Mouse (Mus musculus) B cell, adult 2 months (primary cell): ENCODE results near the gene Acot2.
"Not testable (repeated sequence)": the region's sequence is repeated elsewhere in the genome, so short reads cannot be mapped to it uniquely, and the experiment has no call there.

Experiments
- DNase-seq, 2 experiments: peaks; one replicate each; pipeline ENCODE4 v3.0.0; 2022

Acot2 gene

DNA sequence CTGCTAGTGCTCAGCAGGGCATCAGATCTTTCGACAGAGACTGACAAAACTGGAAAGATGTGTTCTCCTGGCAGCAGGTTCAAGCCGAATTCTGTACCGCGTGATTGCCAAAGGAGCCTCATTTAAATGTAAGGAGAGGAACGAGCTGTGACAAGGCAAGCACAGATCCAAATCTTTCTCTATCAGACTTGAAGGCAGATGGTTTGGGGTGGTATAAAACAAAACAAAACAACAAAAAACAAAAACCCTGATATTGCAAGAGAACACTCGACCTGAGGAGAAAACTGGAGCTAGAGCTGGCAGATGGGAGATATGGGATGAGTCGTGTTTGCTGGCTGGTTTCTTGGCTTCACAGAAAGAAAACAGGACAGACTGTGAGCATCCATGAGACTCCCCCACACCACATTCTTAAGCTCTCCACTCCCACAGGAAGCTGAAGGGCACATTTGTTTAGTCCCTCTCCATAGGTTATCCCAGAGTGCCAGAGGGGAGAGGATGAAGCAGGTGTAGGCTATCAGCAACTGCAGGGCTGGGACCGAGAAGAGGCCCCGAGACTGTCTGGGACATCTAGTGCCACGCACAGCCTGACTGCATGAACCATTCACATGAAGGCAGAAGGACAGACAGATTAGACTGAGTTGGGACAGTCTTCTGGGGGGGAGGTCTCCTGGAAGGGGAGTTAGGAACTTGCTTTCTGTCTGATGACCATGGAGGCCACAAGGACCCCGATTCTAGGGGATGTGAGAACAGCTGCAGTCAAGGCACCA lies 10.9 kb downstream of the Acot2 start:
- no peak for DNase-seq

DNA sequence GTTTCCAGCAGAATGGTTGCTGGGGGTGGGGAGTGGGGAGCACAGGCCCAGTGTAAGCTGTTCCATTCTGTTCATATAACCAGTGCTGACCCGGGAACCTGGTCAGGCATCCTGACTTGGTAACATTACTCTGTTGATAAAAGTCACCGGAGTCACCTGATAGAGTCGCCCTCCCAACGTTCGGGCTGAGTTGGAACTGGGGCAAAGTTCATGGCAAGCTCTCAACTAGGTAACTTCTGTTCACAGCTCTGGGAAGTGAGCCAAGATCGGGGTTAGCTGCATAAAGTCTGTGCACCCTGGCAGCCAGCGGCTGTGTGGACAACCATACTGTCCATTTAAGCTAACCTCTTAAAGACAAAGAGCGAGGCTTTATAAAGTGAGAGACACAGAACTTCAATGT lies 11.6 kb downstream of the Acot2 start:
- DNase-seq = not testable (repeated sequence)

DNA sequence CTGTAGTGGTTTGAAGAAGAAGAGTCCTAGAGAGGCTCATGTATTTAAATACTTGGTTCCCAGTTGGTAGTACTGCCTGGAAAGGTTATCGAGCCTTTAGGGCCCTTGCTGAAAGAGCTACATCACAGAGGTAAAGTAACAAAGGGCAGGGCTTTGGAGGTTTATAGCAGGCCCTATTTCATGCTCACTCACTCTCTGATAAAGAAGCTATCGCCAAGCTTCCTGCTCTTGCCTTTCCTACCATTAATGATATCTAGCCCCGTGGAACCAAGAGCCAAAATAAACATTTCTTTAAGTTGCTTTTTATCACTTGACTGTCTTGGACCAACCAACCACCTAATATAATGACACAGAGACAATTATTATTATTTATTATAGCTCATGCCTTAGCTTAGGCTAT lies 12.8 kb downstream of the Acot2 start:
- no peak for DNase-seq

DNA sequence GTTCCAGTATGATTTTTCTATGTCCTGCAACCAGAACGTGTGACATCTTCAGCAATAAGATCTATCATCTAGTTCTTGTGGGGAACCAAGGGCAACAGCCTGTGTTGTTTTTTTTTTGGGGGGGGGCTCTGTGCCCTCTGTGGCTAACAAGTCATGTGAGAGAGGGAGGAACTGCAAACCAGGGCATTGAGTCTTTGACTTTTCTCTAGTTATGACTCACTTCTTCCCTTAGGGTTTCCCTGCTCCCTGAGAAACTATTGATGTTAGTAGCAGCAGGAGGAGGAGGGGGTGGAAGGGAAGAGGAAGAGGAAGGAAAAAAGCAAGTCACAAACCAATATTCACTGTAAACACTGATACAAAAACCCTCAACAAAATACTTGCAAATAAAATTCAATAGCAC lies 16.2 kb downstream of the Acot2 start:
- DNase-seq = no peak

DNA sequence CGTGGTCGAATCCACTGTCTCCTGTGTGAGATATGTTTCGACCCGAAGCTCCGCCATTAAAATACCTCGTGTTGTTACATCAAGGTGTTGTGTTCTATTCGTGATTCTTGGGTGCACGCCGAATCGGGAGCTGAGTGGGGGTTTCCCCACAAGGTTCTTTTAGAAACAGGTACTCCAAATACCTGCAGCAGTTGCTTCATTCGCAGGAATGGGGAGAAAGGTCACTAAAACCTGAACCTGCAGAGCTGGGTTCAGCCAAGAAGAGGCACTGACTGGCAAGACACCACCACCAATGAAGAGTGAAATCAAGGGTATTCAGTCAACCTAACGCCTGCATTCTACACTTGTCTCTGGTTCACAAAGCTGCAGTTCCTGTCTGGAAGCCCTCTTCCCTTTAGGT lies 20.6 kb downstream of the Acot2 start:
- DNase-seq = no peak

DNA sequence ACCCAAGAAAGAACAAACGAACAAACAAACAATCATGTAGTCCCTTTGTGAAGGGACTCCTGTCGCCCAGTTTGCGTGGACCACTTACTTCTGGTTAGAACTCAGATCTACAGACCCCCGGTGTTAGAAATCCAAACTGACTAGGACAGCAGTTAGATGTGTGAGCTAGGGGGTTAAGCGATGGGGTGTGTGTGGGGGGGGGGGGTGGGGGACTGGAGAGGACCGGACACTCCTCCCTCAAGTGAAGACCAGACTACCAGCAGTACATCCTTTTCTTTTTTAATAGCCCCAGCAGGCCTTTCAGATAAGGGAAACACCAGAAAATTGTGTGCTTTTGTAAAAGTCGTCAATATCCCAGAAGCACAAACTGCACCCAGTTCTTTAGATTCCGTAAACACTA lies 21.1 kb downstream of the Acot2 start:
- DNase-seq = no peak

DNA sequence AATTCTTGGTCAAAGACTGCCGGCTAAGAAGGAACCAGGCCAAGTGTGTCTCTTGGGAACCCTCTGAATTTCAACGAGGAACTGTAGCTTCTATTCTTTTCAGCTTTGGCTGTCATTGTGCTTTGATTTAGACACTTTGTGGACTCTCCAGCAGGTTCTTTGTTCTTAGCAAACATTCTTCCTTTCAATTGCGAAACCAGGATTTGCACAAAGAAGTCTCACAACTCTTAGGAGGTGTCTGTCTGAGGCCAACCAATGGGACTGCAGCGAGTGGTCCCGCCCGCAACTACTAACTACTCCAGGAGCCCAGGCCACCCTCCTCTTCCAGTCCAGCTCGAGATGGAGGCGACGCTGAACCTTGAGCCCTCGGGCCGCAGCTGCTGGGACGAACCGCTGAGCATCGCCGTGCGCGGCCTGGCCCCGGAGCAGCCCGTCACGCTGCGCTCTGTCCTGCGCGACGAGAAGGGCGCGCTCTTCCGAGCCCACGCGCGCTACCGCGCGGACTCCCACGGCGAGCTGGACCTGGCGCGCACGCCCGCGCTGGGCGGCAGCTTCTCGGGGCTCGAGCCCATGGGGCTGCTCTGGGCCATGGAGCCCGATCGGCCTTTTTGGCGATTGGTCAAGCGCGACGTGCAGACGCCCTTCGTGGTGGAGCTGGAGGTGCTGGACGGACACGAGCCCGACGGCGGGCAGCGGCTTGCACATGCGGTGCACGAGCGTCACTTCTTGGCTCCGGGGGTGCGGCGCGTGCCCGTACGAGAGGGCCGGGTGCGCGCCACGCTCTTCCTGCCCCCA lies 21.7 kb downstream of the Acot2 start, which contains the start of gene Acot1:
Gene Acot1 (plus strand): TSS at position 320 of the 795 bp plus-strand sequence.
- peak; percentile 39 to 52 for DNase-seq

DNA sequence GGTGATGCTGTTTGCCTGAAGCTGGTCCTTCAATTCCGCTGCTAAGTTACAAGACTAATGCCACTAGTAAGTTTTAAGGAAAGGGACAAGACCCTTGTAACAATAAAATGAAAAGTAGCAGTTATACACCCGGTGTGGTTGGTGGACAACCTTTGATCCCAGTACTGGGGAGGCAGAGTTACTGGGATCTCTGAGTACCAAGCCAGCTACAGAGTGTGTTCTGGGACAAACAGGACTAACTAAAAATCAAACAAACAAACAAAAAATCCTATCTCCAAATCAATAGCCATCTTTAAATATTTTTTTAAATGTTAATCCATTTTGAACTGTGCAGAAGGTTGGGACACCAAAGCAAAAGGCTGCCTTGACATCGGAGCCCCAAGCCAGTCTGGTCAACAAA lies 22.5 kb downstream of the Acot2 start:
- no peak for DNase-seq

DNA sequence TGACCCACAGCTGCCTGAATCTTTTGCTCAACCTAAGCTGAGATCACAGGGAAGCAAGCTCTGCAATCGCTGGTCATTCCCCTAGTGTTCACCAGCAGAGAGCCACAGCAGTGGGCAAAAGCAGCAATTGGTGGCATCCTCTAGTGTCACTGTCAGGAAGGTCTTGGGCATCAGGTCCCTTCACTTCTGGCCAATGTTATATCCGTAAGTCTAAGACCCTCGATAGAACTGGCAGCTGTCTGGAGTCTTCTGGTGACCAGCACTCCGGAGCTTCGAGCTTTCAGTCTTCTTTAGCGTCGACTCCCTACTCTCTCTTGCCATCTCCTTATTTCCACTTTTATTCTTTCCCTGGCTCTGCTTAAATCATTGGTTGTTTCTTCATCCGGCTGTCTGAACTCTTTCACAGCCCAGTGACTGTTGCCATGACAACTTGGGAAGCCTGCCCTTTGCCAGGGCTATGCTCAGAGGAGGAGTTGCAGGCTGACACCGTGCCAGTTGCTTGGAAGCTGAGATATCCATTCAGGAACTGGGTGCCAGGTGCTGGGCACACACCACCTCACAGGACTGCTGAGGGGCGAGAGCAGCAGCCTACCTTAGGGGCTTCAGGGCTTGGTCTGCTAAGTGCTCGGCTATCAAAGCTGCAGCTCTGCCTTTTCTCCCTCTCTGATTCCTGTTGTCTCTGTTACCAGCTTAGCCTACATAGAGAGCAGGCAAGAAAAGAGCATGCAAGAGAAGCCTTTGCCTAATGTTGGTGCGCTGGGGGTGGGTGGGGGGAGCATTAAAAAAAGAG lies 23.8 kb downstream of the Acot2 start:
- no peak for DNase-seq

DNA sequence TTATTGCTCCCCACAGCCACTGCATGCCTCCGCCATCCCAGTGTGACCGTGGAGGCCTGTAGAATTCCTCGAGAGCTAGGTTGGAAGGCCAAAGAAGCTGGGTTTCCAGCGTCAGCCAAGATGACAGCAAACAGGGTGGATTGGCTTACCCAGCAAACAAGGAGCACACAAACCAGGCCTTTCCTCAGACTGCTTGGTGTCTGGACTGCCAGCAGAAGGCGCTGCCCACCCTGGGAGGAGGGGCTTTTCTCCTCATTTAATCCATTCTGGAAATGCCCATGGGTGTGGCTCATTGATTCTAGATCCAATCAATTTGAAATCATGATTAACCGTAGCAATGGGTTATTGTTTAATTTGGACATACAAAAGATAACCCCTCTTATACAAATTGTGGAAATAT lies 25.5 kb downstream of the Acot2 start:
- no peak for DNase-seq

DNA sequence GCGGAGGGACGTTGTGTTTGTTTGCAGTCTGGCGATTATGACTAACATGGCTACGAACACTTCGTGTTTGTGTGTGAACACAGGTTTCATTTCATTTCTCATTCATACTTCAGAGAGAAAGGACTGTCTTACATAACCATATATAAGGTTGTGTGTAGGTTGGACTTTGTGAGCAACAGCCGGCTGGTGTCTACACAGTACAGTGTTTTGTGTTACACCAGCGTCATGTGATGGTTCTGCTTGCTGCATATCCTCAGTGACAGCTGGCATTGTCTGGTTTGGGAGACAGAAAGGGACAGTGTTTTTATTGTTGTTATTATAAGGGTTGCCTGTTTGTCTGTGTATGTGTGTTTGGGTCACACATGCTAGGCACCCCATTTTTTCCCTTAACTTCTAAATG lies 26.0 kb downstream of the Acot2 start:
- no peak for DNase-seq

DNA sequence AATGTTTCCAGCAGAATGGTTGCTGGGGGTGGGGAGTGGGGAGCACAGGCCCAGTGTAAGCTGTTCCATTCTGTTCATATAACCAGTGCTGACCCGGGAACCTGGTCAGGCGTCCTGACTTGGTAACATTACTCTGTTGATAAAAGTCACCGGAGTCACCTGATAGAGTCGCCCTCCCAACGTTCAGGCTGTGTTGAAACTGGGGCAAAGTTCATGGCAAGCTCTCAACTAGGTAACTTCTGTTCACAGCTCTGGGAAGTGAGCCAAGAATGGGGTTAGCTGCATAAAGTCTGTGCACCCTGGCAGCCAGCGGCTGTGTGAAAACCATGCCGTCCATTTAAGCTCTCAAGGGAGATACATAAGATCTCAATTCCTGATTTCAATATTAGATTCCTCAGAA lies 32.9 kb downstream of the Acot2 start:
- peak in 1 of 2 experiments; percentile 13 for DNase-seq

DNA sequence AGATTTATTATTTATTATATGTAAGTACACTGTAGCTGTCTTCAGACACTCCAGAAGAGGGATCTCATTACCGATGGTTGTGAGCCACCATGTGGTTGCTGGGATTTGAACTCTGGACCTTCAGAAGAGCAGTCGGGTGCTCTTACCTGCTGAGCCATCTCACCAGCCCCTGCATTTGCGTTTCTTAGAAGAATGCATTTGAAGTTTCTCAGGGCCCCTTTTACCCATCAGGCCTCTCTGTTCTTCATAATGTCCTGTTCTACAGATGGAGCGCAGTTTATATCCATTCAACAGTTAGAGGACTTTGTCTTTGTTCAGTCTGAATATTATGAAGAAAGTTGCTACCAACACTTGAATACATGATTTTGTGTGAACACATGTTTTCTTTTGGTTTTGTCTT lies 34.6 kb downstream of the Acot2 start:
- DNase-seq = not testable (repeated sequence)

DNA sequence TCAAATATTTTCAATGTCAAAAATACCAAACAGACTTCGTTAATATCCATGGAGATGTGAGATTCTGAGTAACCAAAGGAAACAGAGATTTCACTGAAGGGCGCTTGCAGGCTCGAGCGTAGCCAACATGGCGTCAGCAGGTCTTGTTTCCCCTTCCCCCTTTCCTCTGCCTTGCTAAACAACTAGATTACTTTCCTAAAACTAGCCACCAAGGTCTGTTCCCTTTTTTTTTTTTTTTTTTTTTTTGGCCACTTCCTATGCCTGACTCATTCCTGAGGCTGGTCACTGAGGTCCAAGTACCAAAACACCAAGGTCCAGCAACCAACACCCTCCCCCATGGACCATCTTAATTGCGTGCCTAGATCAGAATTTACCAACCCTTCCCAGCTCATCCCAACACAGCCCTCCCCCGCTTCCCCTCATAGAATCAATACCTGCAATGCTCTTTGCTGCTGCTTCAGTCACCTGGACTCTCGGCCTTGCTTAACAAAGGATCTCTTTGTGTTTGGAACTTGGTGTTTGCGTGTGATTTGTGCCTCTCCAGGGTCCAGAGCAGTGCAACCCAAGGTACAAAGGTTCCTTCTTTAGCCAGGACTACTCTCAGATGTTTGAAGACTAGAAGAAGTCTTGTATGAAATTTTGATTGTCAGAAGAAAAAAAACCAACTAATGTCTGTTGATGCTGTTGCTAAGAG lies 35.5 kb downstream of the Acot2 start:
- no peak for DNase-seq

DNA sequence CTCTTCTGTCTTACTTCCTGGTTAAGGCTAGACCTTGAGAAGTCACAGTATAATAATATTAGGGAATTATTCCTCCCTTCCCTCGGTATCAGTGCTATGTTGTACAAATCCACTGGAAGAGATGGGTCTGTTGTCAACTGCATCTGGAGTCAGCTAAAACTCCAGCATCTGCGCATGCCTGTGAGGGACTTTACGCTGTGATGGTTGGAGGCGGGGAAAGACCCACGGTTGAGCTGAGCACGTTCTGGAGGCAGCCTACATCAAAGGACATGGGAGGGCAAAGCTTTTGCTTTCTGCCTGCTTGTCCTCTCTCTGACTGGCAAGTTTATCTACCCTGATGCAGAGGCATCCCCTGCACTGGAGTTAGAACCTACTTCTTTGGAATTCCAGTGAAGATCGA lies 38.2 kb downstream of the Acot2 start:
- no peak for DNase-seq

DNA sequence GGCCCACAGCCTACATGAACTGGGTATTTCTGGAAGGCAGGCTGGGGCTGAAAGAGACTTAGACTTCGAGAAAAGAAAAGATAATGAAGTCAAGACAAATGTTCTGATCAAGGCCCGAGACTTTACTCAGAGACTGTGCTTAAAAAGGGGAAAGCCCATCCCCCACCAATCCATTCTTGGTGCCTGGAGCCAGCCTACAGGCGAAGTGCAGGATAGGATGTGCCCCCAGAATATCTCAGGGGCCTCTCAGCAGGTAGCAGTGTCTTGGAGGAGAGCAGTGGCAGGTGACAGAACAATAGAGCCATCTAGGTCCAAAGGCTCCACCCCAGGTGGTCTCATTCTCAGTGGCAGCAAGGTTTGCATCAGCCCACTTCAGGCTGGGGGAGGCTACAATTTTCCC lies 40.7 kb downstream of the Acot2 start:
- not testable (repeated sequence) for DNase-seq

DNA sequence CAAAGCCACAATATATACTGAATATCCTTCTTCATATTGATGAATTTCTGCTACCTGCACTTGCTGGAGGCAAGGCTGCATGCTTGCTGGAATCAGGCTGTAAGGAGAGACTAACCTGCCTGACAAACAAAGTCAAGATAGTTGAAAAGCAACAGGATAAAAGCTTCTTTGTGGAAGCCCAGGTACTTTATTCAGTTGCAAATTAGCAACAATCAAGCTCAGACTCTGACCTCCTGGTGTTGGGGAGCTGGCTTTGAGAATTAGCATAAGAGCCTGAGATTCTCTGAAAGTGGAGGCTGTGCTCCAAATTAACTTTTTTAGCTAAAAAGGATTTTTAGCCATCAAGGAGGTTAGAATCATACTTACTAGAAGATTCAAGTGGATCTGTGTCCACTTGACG lies 41.4 kb downstream of the Acot2 start:
- not testable (repeated sequence) for DNase-seq

DNA sequence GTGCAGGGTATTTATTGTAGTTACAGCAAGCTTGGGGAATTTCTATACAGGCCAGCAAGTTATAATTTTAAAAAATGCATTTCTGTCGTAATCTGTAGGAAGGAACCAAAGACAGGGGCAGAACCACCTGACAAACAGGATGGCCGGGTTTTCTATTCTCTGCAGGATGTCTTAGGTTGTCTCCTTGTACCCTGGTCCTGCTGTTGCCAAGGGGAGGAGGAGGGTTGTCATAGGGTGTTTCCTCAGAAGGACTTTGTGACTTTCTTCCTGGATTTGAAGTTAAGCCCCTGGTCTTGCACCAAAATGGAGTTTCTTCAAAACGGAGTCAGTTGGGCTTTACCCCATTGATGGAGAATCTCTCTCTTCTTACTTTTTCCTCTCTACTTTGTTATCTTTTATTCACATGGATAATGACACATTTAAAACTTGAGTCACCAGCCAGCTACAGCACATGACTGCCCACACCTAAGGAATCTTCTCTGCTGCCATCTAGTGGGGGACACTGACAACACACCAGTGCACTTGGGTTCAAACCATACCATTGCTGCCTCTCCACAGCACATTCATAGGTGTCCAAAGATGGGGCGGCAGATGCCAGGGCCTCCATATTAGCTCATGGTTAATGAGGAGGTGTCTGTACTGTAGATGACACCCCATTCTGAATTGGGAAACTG lies 43.1 kb downstream of the Acot2 start:
- DNase-seq = peak; percentile 83 to 84

DNA sequence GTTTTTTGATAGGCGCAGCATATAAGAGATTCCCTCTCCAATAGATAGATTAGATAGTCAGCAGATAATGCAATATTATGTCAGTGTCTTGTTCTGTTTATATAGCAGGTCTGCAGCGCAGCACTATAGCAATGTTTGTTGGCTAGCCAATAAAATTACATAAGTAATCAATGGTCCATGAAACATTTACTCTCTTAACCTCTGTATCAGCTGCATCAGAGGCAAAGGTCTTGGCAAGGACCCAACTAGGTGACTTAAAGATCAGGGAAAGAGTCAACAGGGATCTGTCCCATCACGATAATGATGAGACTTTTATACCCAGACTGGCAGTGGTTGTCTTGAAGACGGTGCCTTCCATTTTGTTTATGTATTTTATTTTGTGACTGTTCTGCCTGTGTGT lies 45.2 kb downstream of the Acot2 start:
- DNase-seq = no peak

DNA sequence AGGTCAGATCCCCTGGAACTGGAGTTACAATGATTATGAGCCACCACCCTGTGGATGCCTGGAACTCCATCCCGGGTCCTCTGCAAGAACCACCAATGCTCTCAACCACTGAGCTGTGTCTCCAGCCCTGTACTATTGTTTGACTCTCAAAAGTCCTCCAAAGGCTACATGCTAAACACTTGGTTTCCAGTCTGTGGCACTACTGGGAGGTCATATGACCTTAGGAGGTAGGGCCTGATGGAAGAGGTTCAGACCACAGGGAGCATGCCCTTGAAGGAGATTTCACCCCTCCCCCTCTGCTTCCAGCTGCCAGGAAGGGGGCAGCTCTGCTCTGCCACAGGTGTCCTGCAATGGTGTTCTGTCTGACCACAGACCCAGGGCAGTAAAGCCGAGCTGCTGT lies 45.6 kb downstream of the Acot2 start:
- DNase-seq = not testable (repeated sequence)

DNA sequence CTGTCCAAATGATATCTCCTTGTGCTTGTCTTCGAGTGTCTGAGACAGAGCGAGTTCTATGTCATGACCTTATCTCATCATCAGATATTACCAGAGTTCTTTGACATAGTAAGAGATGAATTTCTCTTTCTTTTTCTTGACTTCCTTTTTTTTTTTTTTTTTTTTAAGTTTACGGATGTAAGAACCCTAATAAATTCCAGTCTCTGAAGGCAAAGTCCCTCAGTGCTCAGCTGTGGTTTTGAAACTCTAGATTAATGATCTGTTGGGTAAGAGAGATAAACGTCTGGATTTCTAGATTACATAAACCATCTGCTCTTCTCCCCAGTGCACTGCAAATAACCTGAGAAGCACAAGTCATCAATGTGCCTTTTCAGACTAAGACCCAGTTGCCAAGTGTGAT lies 46.4 kb downstream of the Acot2 start:
- DNase-seq = no peak

DNA sequence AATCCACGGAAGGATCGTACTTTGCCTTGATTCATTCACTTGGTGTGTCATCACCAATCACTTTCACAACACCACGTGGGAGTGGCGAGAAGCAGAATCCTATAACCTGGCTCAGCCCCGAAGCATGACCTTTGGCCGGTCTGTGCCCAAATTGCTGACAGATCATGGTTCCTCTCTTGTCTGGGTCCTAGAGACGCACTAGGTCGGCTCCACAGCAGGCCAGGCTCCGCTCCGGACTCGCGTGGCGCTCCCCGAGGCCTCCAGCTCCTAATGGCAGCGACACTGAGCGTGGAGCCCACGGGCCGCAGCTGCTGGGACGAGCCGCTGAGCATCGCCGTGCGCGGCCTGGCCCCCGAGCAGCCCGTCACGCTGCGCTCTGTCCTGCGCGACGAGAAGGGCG lies 50.6 kb downstream of the Acot2 start, which contains the start of gene Acot4:
Gene Acot4 (plus strand): TSS at position 139 of the 400 bp plus-strand sequence.
- DNase-seq = peak; percentile 8 to 12
